ENCODE assay signal across 8 mouse cellular contexts in genomic region chr13:74245214-74245898, GRCm38 (mm10). TPM values are rescaled to one million over a fixed set of nuclear protein-coding genes. Genes with fewer than 3 reads are reported as not detected.
DNase-seq lines count a peak whose midpoint lies in the region; TF ChIP-seq lines count a peak whose summit lies in the region.

No protein-coding gene starts in this region.

- 61% methylated on average over 17 of the region's 17 CpGs for WGBS in thymus, adult 2 months

- TF ChIP-seq CTCF in thymus, adult 2 months (IDR thresholded peaks at IDR 0.05; ENCODE audit: borderline replicate concordance, control insufficient read depth, extremely low read depth, insufficient read depth, low read length, poor library complexity), result no peak

- intact Hi-C loops in left cerebral cortex, postnatal 10 days (cut with DNase I), result no loop called here

- no peaks in the 10 kb centered on the region for H3K36me3 ChIP-seq in thymus, adult 2 months (ENCODE audit: control insufficient read depth, insufficient read depth, low read length)

- H3K27me3 ChIP-seq in thymus, adult 2 months (ENCODE audit: control insufficient read depth, insufficient read depth, low read length), result no peaks in the 10 kb centered on the region

- no peak overlapping the region for H3K4me3 ChIP-seq in thymus, adult 2 months (ENCODE audit: control insufficient read depth, insufficient read depth, low read length)

- no peak for TF ChIP-seq POLR2A in thymus, adult 2 months (IDR thresholded peaks at IDR 0.05; ENCODE audit: control insufficient read depth, extremely low read depth, insufficient read depth, low read length, poor library complexity)

- DNase-seq in ZHBTc4 (ENCODE audit: low read depth, low spot score), result peak; percentile 67
- DNase-seq in embryo, embryonic 11 days, result peak; percentile 87
- DNase-seq in gastrocnemius, postnatal 25 days, result peak; percentile 52
- peak; percentile 39 for DNase-seq in hindlimb bud, embryonic 11.5 days (ENCODE audit: extremely low spot score, low read depth, low spot score)
- peak; percentile 75 to 83 for DNase-seq in left cerebral cortex, postnatal 10 days (ENCODE audit: extremely low spot score in 1 of 2, low spot score in 2 of 2)
- DNase-seq in mesoderm, embryonic 11.5 days (ENCODE audit: low read depth, low spot score), result peak; percentile 89
- peak; percentile 58 for DNase-seq in skeletal muscle tissue, adult 2 months (ENCODE audit: low read depth, low spot score)
- DNase-seq in thymus, adult 2 months, result no peak

- no peaks in the 10 kb centered on the region for H3K4me1 ChIP-seq in thymus, adult 2 months (replicated peaks; ENCODE audit: control insufficient read depth, insufficient read depth, low read length)

- H3K27ac ChIP-seq in thymus, adult 2 months (ENCODE audit: control insufficient read depth, insufficient read depth, low read length), result no peak overlapping the region

RNA-seq across cellular contexts. Expression of gene Exoc3, which starts 36.8 kb away (rescaled TPM):
- 10 to 100 TPM; 29.7 to 33.5 TPM for total RNA-seq in gastrocnemius, postnatal 25 days (2021)
- 10 to 100 TPM; 69.9 to 70.3 TPM for total RNA-seq in left cerebral cortex, postnatal 10 days (2021)
- 36.1 and 45.6 TPM in 2 replicates for polyA plus RNA-seq in thymus, adult 2 months (2012; rRNA removed)

RNA-seq across cellular contexts. Expression of gene Ahrr, which starts 46.8 kb away (rescaled TPM):
- not detected for total RNA-seq in gastrocnemius, postnatal 25 days (2021)
- under 1 TPM; 0.81 to 0.99 TPM for total RNA-seq in left cerebral cortex, postnatal 10 days (2021)
- 0.51 and 1.2 TPM in 2 replicates for polyA plus RNA-seq in thymus, adult 2 months (2012; rRNA removed)
